Mouse (Mus musculus) megakaryocyte-erythroid progenitor cell, adult 5-6 weeks (primary cell): ENCODE measurements at regions not wholly inside any gene's neighbourhood (a gene's known extent, or its start where the extent isn't known, plus 50 kb on each side); places are given as distances from the start of the nearest gene placed in this dataset.

Experiments used
- ATAC-seq: replicated peaks from 2 replicates; pipeline ENCODE4 v1.8.0; 2016; ENCODE audit warnings: mild to moderate bottlenecking, inconsistent platforms; ENCODE audit not compliant: severe bottlenecking, poor library complexity, low FRiP score, low TSS enrichment

DNA sequence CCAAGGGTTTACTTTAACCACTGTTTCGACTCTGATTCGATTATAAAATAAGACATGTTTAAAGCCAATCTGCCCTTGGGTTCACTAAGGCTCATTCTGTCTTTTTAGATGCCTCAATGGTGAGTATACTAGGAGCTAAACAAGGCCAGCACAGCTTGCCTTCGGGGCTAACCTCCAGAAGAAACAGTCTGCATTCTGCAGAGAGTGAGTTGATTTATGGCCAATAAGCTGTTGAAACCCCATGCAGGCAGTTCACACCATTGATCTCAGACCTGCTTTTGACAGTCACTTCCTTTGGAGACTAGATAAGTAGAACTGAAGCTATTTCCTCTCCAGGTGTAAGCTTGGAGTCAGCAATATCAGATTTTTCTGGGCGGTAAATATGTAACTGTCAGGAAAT lies 679.0 kb downstream of the Pdcd6ip start:
- ATAC-seq: no peak

GRCm38 (mm10) chr9:113026904-113027193 lies 681.2 kb downstream of the Pdcd6ip start:
- no peak for ATAC-seq

DNA sequence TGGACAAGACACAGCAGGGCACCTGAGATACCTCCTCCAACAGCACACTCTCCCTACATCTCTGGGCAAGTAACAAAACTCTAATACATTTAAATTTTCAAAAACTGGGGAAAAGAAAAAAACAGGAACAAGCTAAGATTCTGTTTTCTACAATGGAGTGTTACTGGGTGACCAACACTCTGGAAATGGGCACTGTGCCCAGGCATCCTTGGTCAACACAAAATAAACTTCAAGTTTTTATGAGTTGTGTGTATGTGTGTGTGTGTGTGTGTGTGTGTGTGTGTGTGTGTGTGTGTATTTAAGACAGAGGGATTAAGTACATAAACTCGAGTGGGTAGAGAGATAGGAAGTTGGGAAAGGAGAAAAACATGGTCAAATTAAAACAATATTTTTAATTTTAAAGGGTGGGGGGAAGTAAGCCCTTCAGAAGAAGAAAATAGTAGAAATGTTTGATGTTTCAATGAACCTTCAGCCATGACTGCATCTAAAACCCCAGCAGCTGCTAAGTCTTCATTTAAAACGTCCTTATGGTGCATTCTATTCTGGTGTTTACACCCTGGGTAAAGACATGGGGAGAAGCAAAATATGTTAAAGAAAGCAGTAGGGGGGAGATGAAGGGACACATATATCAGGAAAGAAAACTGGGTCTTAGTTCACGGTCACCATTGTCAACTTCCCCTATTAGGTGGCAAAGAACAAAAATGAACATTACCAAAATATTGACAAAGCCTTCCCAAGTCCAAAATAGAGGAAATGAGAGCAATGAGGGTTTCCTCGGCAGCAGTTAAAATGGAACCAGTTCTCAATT lies 681.8 kb downstream of the Pdcd6ip start:
- ATAC-seq: no peak

- no peak for ATAC-seq
Observed at GRCm38 (mm10) chr9:113021866-113022645, 686.0 kb downstream of the Pdcd6ip start.

- ATAC-seq: no peak
Observed at GRCm38 (mm10) chr9:113019576-113019975, 688.5 kb downstream of the Pdcd6ip start.

- ATAC-seq: no peak
Observed at GRCm38 (mm10) chr9:113008106-113008505, 700.0 kb downstream of the Pdcd6ip start.

- peak; percentile 99 for ATAC-seq
Observed at GRCm38 (mm10) chr9:112996204-112996603, 711.9 kb downstream of the Pdcd6ip start.

DNA sequence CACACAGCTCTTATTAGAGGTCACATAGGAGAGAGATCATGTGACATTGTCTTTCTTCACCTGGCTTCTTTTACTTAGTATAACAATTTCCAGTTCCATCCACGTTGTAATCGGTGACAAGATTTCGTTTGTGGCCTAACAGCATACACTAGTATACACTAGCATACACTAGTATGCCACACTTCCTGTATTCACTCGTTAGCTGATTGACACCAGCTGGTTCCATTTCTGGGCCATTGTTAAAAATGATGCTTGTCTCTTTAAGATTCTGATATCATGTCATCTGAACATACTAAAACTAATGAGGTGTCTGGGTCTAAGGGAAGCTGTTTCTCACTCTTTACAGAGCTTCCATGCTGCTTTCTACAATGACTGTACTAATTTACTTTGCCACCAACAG lies 713.3 kb downstream of the Pdcd6ip start:
- ATAC-seq: no peak

DNA sequence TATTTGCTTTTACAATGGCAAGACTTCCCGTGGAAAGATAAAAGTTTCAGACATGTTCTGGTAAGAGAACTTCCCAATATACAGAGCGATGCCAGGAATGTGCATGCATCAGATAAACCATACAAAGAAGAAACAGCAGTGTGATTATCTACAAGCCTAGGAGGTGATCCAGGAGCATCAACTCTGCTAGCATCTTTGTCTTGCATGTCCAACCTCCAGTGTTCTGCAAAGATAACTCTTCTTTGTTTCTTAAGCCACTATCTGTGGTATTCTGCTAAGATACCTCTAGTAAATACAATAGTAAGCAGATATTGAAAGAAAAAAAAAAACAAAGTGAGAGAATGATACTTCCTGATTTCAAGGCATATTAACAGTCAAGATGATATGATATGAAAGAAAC lies 714.4 kb downstream of the Pdcd6ip start:
- peak; percentile 66 for ATAC-seq

GRCm38 (mm10) chr9:112992937-112993336 lies 715.1 kb downstream of the Pdcd6ip start:
- no peak for ATAC-seq

- ATAC-seq: no peak
Observed at GRCm38 (mm10) chr9:112983353-112983752, 724.7 kb downstream of the Pdcd6ip start.

GRCm38 (mm10) chr9:112951567-112951966 lies 715.8 kb upstream of the Arpp21 start:
- no peak for ATAC-seq

- peak; percentile 57 for ATAC-seq
Observed at GRCm38 (mm10) chr9:112950056-112950455, 714.3 kb upstream of the Arpp21 start.

DNA sequence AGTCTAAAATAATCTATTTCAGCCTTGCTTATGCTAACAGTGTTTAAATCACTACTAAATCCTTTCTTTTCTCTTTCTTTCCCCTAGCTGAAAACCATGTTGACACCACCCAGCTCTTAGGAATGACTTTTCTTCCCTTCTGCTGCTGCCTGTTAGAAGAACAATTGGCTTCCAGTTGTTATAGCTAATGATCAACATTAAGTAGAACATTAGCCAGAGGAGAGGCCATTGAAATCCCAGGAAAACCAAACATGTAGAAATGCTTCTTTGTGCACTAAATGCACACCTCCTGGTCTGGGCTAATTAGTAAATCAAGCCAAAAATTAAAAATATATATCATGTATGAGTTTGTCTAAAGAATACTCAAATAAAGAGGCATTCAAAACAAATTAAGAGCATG lies 703.0 kb upstream of the Arpp21 start:
- ATAC-seq: no peak

GRCm38 (mm10) chr9:112909311-112910101 lies 673.8 kb upstream of the Arpp21 start:
- no peak for ATAC-seq

DNA sequence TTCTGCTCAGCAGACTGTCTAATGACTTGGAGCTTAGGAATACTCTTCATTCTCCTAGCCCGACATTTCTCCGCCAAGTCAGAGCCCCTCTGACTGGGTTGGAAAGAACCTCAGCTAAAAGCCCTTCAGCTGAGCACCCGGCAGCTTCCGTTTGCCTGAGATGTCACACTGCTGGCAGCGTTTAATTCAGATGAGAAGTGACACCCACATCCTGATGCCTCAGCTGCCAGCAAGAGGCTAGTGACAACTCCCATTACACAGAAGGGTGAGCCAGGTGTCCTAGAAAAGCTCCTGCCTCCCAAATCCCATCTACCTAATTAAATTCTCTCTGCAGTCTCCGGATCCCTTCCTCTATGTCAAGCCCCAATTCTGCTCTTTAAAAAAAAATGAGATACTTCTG lies 670.2 kb upstream of the Arpp21 start:
- ATAC-seq: no peak

GRCm38 (mm10) chr9:112864921-112865320 lies 629.2 kb upstream of the Arpp21 start:
- ATAC-seq: no peak

DNA sequence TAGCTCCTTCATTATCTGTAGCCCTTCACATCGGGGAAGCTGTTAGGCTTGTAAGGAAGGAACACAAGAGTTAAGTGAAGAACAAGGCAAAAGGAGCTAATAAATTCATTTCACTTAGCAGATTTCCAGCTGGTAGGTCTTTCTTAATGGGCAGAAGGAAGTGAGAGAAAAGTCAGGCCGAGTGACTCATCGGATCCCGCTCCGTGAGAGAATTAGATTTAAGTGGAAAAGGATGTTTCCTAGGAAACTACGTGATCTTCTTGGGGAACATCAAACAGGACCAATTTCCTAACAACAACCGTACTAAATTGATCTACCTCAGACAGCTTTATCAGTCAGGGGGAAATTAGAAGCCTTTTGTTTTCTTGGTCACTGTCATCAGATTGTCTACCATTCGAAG lies 625.4 kb upstream of the Arpp21 start:
- ATAC-seq: no peak

GRCm38 (mm10) chr9:112860307-112860893 lies 624.7 kb upstream of the Arpp21 start:
- no peak for ATAC-seq

- ATAC-seq: no peak
Observed at GRCm38 (mm10) chr9:112841473-112841872, 605.7 kb upstream of the Arpp21 start.
